Mouse (Mus musculus) stomach, postnatal 0 days (tissue): ENCODE results near the gene Fgfr2. TPM values are rescaled to one million over a fixed set of nuclear protein-coding genes. Genes with fewer than 3 reads are reported as not detected.
A peak's percentile ranks its signal among the peaks of the same experiment; 100 is the strongest.

ENCODE experiments used
- ATAC-seq: fragments of 200-750 bp; cut with Nextera tagmentation; 2 replicates; pipeline ENCODE4 v1.8.0; 2017; ENCODE audit not compliant: low FRiP score, low TSS enrichment
- DNase-seq: peaks from one replicate; pipeline ENCODE4 v3.0.0-alpha.2; 2016; ENCODE audit warnings: low spot score
- H3K27ac ChIP-seq: fragments of 300-500 bp; sonication (generic); replicated peaks from 2 replicates; pipeline ENCODE4 v1.5.1; 2014; ENCODE audit warnings: mild to moderate bottlenecking, control low read depth
- H3K27me3 ChIP-seq: fragments of 300-500 bp; sonication (generic); 2 replicates; pipeline ENCODE4 v1.6.1; 2014; ENCODE audit warnings: low read length; ENCODE audit not compliant: control insufficient read depth, insufficient read depth
- H3K36me3 ChIP-seq: fragments of 300-500 bp; sonication (generic); 2 replicates; pipeline ENCODE4 v1.6.1; 2014; ENCODE audit warnings: low read length, mixed read lengths; ENCODE audit not compliant: control insufficient read depth, insufficient read depth
- H3K4me1 ChIP-seq: fragments of 300-500 bp; sonication (generic); replicated peaks from 2 replicates; pipeline ENCODE4 v1.6.1; 2014; ENCODE audit warnings: antibody characterized with exemption; ENCODE audit not compliant: control insufficient read depth, insufficient read depth
- H3K4me2 ChIP-seq: fragments of 300-500 bp; sonication (generic); replicated peaks from 2 replicates; pipeline ENCODE4 v1.6.1; 2014; ENCODE audit warnings: low read depth, mild to moderate bottlenecking, control low read depth, moderate library complexity
- H3K4me3 ChIP-seq: fragments of 300-500 bp; sonication (generic); 2 replicates; pipeline ENCODE4 v1.5.1; 2014; ENCODE audit warnings: low read depth, low read length, control low read depth
- H3K9ac ChIP-seq: fragments of 300-500 bp; sonication (generic); 2 replicates; pipeline ENCODE4 v1.6.1; 2014; ENCODE audit warnings: mild to moderate bottlenecking, low read length, control low read depth, mixed read lengths
- H3K9me3 ChIP-seq: fragments of 300-500 bp; sonication (generic); 2 replicates; pipeline ENCODE4 v1.6.1; 2016; ENCODE audit warnings: low read length; ENCODE audit not compliant: control insufficient read depth
- CTCF ChIP-seq: IDR thresholded peaks from 2 replicates; pipeline ENCODE4 v1.5.1; 2016; ENCODE audit warnings: antibody characterized with exemption, low read depth, mild to moderate bottlenecking, moderate library complexity
- EP300 ChIP-seq: optimal IDR thresholded peaks from 2 replicates; pipeline ENCODE3; 2016; ENCODE audit warnings: antibody characterized with exemption
- WGBS: fragments of 180-500 bp; shearing (Covaris S2); extraction: QIAGEN DNeasy Blood & Tissue Kit; methylation state at CpG from one replicate; pipeline ENCODE4 v1.1.7; 2014; 5-methylcytosine and 5-hydroxymethylcytosine counted together
- polyA plus RNA-seq: library from polyadenylated mRNA; unstranded; fragments of >200 nt; fragmentation: Nextera tagmentation; extraction: Ambion mirVana; gene quantifications from 2 replicates; pipeline ENCODE4 v1.2.1, GENCODE M21; 2015

Gene Fgfr2
- polyA plus RNA-seq, 1 experiment from 2014 or later = 60.8 TPM

DNA sequence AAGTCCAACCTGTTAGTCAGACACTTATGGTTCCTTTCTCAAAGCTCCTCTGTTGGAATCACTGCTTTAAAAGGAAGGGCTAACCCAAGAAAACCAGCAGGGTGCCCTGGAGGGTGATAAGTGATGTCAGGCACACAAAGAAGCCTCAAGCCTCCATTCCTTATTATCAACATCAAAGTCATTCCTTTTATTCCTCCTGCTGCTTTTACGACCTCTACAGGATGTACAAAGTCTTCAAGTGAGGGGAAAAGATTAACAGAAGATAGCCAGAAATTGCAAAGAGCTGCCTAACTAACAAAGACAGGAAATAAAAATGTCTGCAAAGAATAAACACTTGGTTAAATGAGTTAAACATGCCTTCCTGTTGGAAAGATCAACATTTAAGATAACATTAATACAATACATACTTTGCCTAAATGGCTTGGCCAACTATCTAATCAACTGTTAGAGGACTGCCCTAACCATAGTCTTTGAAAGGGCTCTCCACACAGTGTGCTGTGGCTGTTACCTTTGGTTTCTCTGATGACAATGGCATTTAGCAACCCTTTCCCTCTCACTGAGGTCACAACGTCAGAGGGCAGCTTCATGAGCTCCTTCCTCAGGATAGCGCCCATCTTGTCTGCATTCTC is 563.9 kb downstream of the Fgfr2 start:
- H3K36me3 ChIP-seq = peaks cover 55% of the 10 kb centered on the region
- H3K27me3 ChIP-seq = no peaks in the 10 kb centered on the region
- H3K4me2 ChIP-seq = no peak overlapping the region
- no peaks in the 10 kb centered on the region for H3K4me1 ChIP-seq
- WGBS = 45% methylated on average over 3 of the region's 3 CpGs
- no peak overlapping the region for H3K27ac ChIP-seq
- H3K9me3 ChIP-seq = no peaks in the 10 kb centered on the region
- DNase-seq (no peak), ATAC-seq (no peak)
- H3K9ac ChIP-seq = no peak overlapping the region
- no peak for TF ChIP-seq EP300
- TF ChIP-seq CTCF = no peak
- H3K4me3 ChIP-seq = no peak overlapping the region

DNA sequence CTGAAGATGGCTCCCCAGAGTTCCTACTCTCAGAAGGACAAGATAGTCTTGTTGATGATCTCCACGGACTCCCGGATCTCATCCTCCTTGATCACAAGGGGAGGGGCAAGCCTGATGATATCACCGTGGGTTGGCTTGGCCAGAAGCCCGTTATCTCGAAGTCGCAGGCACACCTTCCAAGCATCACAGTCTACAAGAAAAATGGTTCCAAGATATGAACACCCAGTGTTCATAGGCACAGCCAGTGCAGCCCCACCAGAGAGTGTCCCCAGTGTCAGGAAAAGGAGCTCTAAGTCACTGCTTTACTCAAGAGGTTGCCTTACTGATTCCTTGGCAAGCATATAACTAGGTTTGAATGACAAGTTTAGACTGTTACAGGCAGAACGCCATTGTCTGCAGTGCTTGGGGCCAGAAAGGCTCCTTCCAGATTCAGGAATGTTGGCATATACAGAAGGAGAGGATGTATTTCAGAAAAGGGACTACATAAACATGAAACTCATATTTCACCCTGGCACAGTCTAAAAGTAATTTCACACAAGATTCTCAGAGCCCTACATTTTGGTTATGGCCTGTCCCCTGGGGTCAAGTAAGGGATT is 564.9 kb downstream of the Fgfr2 start:
- Histone ChIP-seq H3K9me3 (no peaks in the 10 kb centered on the region), H3K27me3 (no peaks in the 10 kb centered on the region), H3K4me2 (no peak overlapping the region), H3K4me3 (no peak overlapping the region), H3K9ac (no peak overlapping the region), H3K4me1 (no peaks in the 10 kb centered on the region), H3K27ac (no peak overlapping the region), H3K36me3 (peaks cover 47% of the 10 kb centered on the region)
- WGBS = 65% methylated on average over 7 of the region's 7 CpGs
- TF ChIP-seq CTCF = no peak
- TF ChIP-seq EP300 = no peak
- ATAC-seq (no peak), DNase-seq (no peak)

DNA sequence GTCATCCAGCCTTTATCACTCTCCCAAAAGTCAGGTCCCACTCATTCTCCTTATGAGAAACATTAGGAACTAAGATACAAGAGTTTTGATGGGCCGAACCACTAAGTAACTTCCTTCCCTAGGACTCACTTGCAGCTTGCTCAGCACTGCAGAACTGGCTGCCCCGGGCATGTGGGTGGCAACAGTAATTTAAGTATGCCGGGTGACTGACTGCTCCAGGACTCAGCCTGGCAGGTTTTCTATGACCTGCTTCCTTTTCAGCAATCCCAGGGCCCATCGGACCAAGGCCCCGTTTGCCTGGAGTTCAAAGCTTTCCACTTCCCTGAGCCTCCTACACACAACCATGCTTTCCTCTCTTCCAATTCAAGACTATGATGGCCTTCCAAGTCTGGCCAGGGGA is 566.6 kb downstream of the Fgfr2 start:
- ATAC-seq (no peak), DNase-seq (no peak)
- no peak overlapping the region for H3K27ac ChIP-seq
- H3K36me3 ChIP-seq = peaks cover 35% of the 10 kb centered on the region
- no peaks in the 10 kb centered on the region for H3K27me3 ChIP-seq
- TF ChIP-seq CTCF = no peak
- no peak for TF ChIP-seq EP300
- H3K9me3 ChIP-seq = no peaks in the 10 kb centered on the region
- 86% methylated on average over 5 of the region's 5 CpGs for WGBS
- no peak overlapping the region for H3K4me2 ChIP-seq
- no peak overlapping the region for H3K4me3 ChIP-seq
- no peak overlapping the region for H3K9ac ChIP-seq
- H3K4me1 ChIP-seq = no peaks in the 10 kb centered on the region

DNA sequence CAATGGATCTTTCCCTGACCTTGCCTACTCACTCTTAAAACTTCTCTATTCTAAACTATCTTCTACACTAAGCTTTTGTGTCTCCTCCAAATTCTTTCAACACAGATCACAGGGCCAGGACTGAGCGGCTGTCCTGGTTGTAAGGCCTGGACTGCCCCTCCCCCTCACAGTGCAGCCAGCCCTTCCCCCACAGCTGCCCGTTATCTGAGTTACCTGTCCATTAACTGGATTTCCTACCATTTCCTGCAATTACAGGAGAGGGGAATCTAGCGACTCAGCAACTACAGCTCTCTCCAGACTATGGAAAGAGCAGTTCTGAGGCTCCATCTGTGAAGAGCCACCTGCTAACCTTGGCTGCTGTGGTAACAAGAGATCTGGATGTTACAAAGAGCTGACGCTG is 567.2 kb downstream of the Fgfr2 start:
- no peak overlapping the region for H3K27ac ChIP-seq

DNA sequence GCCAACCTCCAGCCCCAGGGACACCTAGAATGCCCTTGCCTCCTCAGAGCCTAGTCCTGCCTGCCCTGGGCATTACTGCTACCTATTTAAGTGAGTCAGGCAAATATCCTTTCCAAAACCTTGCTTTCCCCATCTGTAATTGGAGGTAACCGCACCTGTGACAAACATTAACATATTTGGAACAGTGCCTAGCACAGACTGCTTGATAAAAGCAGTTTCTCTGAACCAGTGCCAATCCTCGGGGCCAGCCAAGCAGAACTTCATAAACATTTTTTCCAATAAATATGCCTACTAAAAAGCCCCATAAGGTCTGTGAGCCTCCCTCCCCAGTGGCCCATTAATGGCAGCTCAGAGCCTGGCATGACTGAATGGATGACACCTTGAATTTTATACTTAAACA is 569.1 kb downstream of the Fgfr2 start:
- WGBS = 31% methylated on average over 2 of the region's 2 CpGs
- peak; percentile 43 for DNase-seq
- no peak overlapping the region for H3K27ac ChIP-seq
- H3K9ac ChIP-seq = no peak overlapping the region
- peaks cover 16% of the 10 kb centered on the region for H3K36me3 ChIP-seq
- H3K4me3 ChIP-seq = no peak overlapping the region
- no peak for ATAC-seq
- no peak overlapping the region for H3K4me2 ChIP-seq
- H3K27me3 ChIP-seq = no peaks in the 10 kb centered on the region
- H3K9me3 ChIP-seq = no peaks in the 10 kb centered on the region
- TF ChIP-seq EP300 = no peak
- no peaks in the 10 kb centered on the region for H3K4me1 ChIP-seq

More for the DNA sequence above, 567.2 kb downstream of the Fgfr2 start:
- no peak overlapping the region for H3K9ac ChIP-seq
- DNase-seq (no peak), ATAC-seq (no peak)
- H3K4me3 ChIP-seq = no peak overlapping the region
- no peaks in the 10 kb centered on the region for H3K27me3 ChIP-seq
- H3K9me3 ChIP-seq = no peaks in the 10 kb centered on the region
- peaks cover 30% of the 10 kb centered on the region for H3K36me3 ChIP-seq
- 39% methylated on average over 4 of the region's 4 CpGs for WGBS
- TF ChIP-seq CTCF = no peak
- TF ChIP-seq EP300 = no peak
- no peak overlapping the region for H3K4me2 ChIP-seq
- no peaks in the 10 kb centered on the region for H3K4me1 ChIP-seq

DNA sequence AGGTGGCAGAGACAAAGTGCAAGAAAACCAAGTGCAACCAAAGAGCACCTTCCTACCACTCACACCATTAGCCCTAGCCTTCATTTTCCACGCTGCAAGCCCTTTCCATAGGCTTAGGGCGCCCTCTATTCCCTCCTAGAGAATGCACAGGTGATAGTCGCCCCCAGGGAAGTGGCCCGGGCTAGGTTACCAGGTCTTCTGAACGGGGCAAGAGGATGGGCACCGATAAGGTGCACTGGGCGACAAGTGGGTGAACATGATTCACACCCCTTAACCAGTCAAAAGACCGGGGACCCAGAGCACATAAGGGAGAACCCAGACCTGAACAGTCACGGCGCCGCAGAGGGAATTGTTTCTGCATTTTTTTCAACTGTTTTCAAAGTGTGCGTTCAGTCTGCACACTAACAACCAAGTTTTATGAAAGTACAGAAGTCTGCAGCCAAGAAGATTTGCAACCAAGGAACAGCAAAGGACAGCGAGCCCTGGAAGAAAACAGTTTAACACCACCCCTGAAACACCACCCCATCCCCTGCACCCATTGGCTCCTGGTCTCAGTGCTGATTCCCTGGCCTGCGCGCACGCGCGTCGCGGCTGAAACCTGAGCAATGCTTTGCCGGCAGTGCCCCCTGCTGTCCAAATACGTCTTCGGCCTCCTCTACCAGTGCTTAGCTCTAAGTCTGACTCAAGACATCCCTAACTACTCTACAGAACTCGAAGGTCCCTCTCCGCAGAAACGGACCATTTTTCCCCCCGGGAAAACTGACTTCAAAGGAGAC is 571.6 kb downstream of the Fgfr2 start:
- peak; percentile 96 for DNase-seq
- Histone ChIP-seq H3K27ac (no peak overlapping the region), H3K9me3 (no peaks in the 10 kb centered on the region), H3K4me1 (no peaks in the 10 kb centered on the region), H3K27me3 (no peaks in the 10 kb centered on the region), H3K9ac (peak overlapping the region; percentile 59; the same call in 1 of the 2 replicates), H3K4me3 (peak overlapping the region; percentile 45), H3K4me2 (peak overlapping the region; percentile 86), H3K36me3 (no peaks in the 10 kb centered on the region)
- ATAC-seq = peak; percentile 96
- TF ChIP-seq CTCF (peak; percentile 98), EP300 (no peak)
- 3% methylated on average over 27 of the region's 27 CpGs for WGBS
